Mouse (Mus musculus) spleen, adult 2 months (tissue): ENCODE results near the gene Gpr62. TPM values are rescaled to one million over a fixed set of nuclear protein-coding genes. Genes with fewer than 3 reads are reported as not detected.

ENCODE experiments used
- DNase-seq, 2 experiments: peaks; one replicate each; pipeline versions ENCODE4 v3.0.0 to v3.0.0-alpha.2; 2012 to 2021; ENCODE audit warnings: low spot score in 2 of 2, low read depth in 1 of 2
- H3K27ac ChIP-seq: fragments of 200-500 bp; 2 replicates; pipeline ENCODE4 v1.5.1; 2012; ENCODE audit warnings: low read length, inconsistent platforms; ENCODE audit not compliant: insufficient read depth
- H3K27me3 ChIP-seq: fragments of 200-500 bp; 2 replicates; pipeline ENCODE4 v1.6.1; 2012; ENCODE audit warnings: mild to moderate bottlenecking, moderate library complexity, low read length, inconsistent platforms; ENCODE audit not compliant: control insufficient read depth, insufficient read depth
- H3K36me3 ChIP-seq: fragments of 200-500 bp; 2 replicates; pipeline ENCODE4 v1.6.1; 2012; ENCODE audit warnings: mild to moderate bottlenecking, low read length, inconsistent platforms; ENCODE audit not compliant: control insufficient read depth, insufficient read depth
- H3K4me1 ChIP-seq: fragments of 200-500 bp; 2 replicates; pipeline ENCODE4 v1.6.1; 2011; ENCODE audit warnings: inconsistent platforms; ENCODE audit not compliant: control insufficient read depth, insufficient read depth, insufficient read length
- H3K4me3 ChIP-seq: fragments of 200-500 bp; 2 replicates; pipeline ENCODE4 v1.5.1; 2011; ENCODE audit warnings: mild to moderate bottlenecking, inconsistent platforms; ENCODE audit not compliant: insufficient read depth, insufficient read length; ENCODE audit errors: extremely low read depth
- POLR2A ChIP-seq: fragments of 200-500 bp; IDR thresholded peaks from 2 replicates; pipeline ENCODE4 v1.6.1; 2011; ENCODE audit warnings: low read depth, low read length, inconsistent platforms
- WGBS: fragments of 180-500 bp; shearing (Covaris S2); methylation state at CpG from one replicate; pipeline ENCODE4 v1.1.7; 2018; 5-methylcytosine and 5-hydroxymethylcytosine counted together
- polyA plus RNA-seq: library from polyadenylated mRNA; depleted of rRNA; stranded (reverse); fragments of >200 nt; gene quantifications from 2 replicates; pipeline ENCODE4 v1.2.3, GENCODE M21; 2012; rRNA removed

Gene Gpr62
- polyA plus RNA-seq, 1 experiment = 0.28 TPM

GRCm38 (mm10) chr9:106416826-106417225 lies 48.9 kb downstream of the Gpr62 start:
- no peaks in the 10 kb centered on the region; the same call in 1 of the 2 replicates for H3K27me3 ChIP-seq
- no peak overlapping the region for H3K27ac ChIP-seq
- H3K4me3 ChIP-seq = no peak overlapping the region
- 90% methylated on average over 6 of the region's 6 CpGs for WGBS
- peaks cover 4% of the 10 kb centered on the region; the same call in 1 of the 2 replicates for H3K4me1 ChIP-seq
- TF ChIP-seq POLR2A = no peak
- H3K36me3 ChIP-seq = no peaks in the 10 kb centered on the region
- no peak for DNase-seq

Other genes starting within 250 kb of the Gpr62 start
- gene Tlr9, start 243.3 kb downstream of the Gpr62 start, polyA plus RNA-seq = 65.3 and 90.7 TPM in 2 replicates
- gene Alas1, start 217.3 kb downstream of the Gpr62 start, polyA plus RNA-seq = 29.6 and 39.5 TPM in 2 replicates
- gene Poc1a, start 184.9 kb downstream of the Gpr62 start, polyA plus RNA-seq = 6.8 and 8.4 TPM in 2 replicates
- gene Dusp7, start 97.3 kb downstream of the Gpr62 start, polyA plus RNA-seq = 73.1 and 93.2 TPM in 2 replicates
- gene Rpl29, start 36.5 kb downstream of the Gpr62 start, polyA plus RNA-seq = 365 and 397 TPM in 2 replicates
- 7.7 and 9.2 TPM in 2 replicates for gene Acy1, start 27.6 kb downstream of the Gpr62 start, polyA plus RNA-seq
- gene Abhd14b, start 18.5 kb downstream of the Gpr62 start, polyA plus RNA-seq = 14.6 and 16.7 TPM in 2 replicates
- 11.5 and 12.7 TPM in 2 replicates for gene Abhd14a, start 18.3 kb downstream of the Gpr62 start, polyA plus RNA-seq
- 15.8 and 22.4 TPM in 2 replicates for gene Pcbp4, start 12.6 kb downstream of the Gpr62 start, polyA plus RNA-seq
- 33.9 and 36.8 TPM in 2 replicates for gene Rrp9, start 10.0 kb upstream of the Gpr62 start, polyA plus RNA-seq
- gene Parp3, start 11.0 kb upstream of the Gpr62 start, polyA plus RNA-seq = 43.3 and 57.9 TPM in 2 replicates
- not detected in 2 replicates for gene Iqcf1, start 34.0 kb upstream of the Gpr62 start, polyA plus RNA-seq
- not detected in 2 replicates for gene Iqcf5, start 48.6 kb upstream of the Gpr62 start, polyA plus RNA-seq
- gene Iqcf3, start 95.7 kb upstream of the Gpr62 start, polyA plus RNA-seq = not detected in 2 replicates
- not detected in 2 replicates for gene Iqcf4, start 105.1 kb upstream of the Gpr62 start, polyA plus RNA-seq
- not detected in 2 replicates for gene Iqcf6, start 160.6 kb upstream of the Gpr62 start, polyA plus RNA-seq
- 0.06 TPM in 1 of 2 replicates, not detected in the other for gene Grm2, start 190.1 kb upstream of the Gpr62 start, polyA plus RNA-seq
- gene Tex264, start 220.0 kb upstream of the Gpr62 start, polyA plus RNA-seq = 43.5 and 46.5 TPM in 2 replicates